Mouse (Mus musculus): Measurements from ENCODE around the gene Psmd1.
"Not testable (repeated sequence)": the region's sequence is repeated elsewhere in the genome, so short reads cannot be mapped to it uniquely, and the experiment has no call there.

Gene Psmd1

GRCm38 (mm10) chr1:86064271-86064991, at the start of gene Psmd1:
Gene Psmd1, plus strand, starts transcription at chr1:86064387.
- DNase-seq (ENCODE audit: low spot score in 2 of 2), result peak; percentile 91 to 93

GRCm38 (mm10) chr1:86015758-86016157, 48.4 kb upstream of the Psmd1 start:
- not testable (repeated sequence) for DNase-seq (ENCODE audit: low spot score in 2 of 2)

- DNase-seq (ENCODE audit: low spot score in 2 of 2), result no peak
Measured at GRCm38 (mm10) chr1:86016516-86016915, 47.7 kb upstream of the Psmd1 start, which contains the start of gene Spata3. Gene Spata3, plus strand, starts transcription at chr1:86016816.

- DNase-seq (ENCODE audit: low spot score in 2 of 2), result peak; percentile 24 to 40
Measured at GRCm38 (mm10) chr1:86018235-86019055, 45.7 kb upstream of the Psmd1 start.

- no peak for DNase-seq (ENCODE audit: low spot score in 2 of 2)
Measured at GRCm38 (mm10) chr1:86021365-86021989, 42.7 kb upstream of the Psmd1 start.

GRCm38 (mm10) chr1:86032273-86032987, 31.8 kb upstream of the Psmd1 start:
- no peak for DNase-seq (ENCODE audit: low spot score in 2 of 2)

GRCm38 (mm10) chr1:86038191-86038951, 25.8 kb upstream of the Psmd1 start:
- DNase-seq (ENCODE audit: low spot score in 2 of 2), result no peak

GRCm38 (mm10) chr1:86040131-86040530, 24.1 kb upstream of the Psmd1 start:
- no peak for DNase-seq (ENCODE audit: low spot score in 2 of 2)

- DNase-seq (ENCODE audit: low spot score in 2 of 2), result no peak
Measured at GRCm38 (mm10) chr1:86040817-86041216, 23.4 kb upstream of the Psmd1 start.

- DNase-seq (ENCODE audit: low spot score in 2 of 2), result no peak
Measured at GRCm38 (mm10) chr1:86045056-86045455, 19.1 kb upstream of the Psmd1 start.

GRCm38 (mm10) chr1:86045848-86046805, 18.1 kb upstream of the Psmd1 start, which contains the start of gene 2810459M11Rik:
Gene 2810459M11Rik, plus strand, starts transcription at chr1:86045863.
- DNase-seq (ENCODE audit: low spot score in 2 of 2), result no peak

- no peak for DNase-seq (ENCODE audit: low spot score in 2 of 2)
Measured at GRCm38 (mm10) chr1:86046833-86047563, 17.2 kb upstream of the Psmd1 start.

GRCm38 (mm10) chr1:86048231-86048630, 16.0 kb upstream of the Psmd1 start:
- peak in 1 of 2 experiments; percentile 51 for DNase-seq (ENCODE audit: low spot score in 2 of 2)

- DNase-seq (ENCODE audit: low spot score in 2 of 2), result no peak
Measured at GRCm38 (mm10) chr1:86048744-86049143, 15.4 kb upstream of the Psmd1 start.

- no peak for DNase-seq (ENCODE audit: low spot score in 2 of 2)
Measured at GRCm38 (mm10) chr1:86053198-86053921, 10.8 kb upstream of the Psmd1 start.

GRCm38 (mm10) chr1:86054943-86055342, 9.2 kb upstream of the Psmd1 start:
- no peak for DNase-seq (ENCODE audit: low spot score in 2 of 2)

GRCm38 (mm10) chr1:86056284-86056683, 7.9 kb upstream of the Psmd1 start:
- DNase-seq (ENCODE audit: low spot score in 2 of 2), result no peak
